Mouse (Mus musculus) ES-E14 (cell line): ENCODE data around the gene Stxbp2.

ENCODE experiments used
- CHD2 ChIP-seq: IDR thresholded peaks from 2 replicates; pipeline ENCODE4 v1.6.1; 2014; ENCODE audit warnings: mild to moderate bottlenecking, low read depth, low read length, inconsistent platforms
- ZNF384 ChIP-seq: IDR thresholded peaks from 2 replicates; pipeline ENCODE4 v1.6.1; 2012; ENCODE audit warnings: low read depth, low read length, inconsistent platforms

- TF ChIP-seq CHD2: 0 out of 2 replicates have a peak, but pooled peaks have one; percentile 17
- no peak for TF ChIP-seq ZNF384
These were observed 31.5 kb upstream of the Stxbp2 start for GRCm38 (mm10) chr8:3599219-3599618.
